10 mouse cellular contexts compared by ENCODE assay signal in genomic region chr4:142209884-142210283, GRCm38 (mm10). TPM values are rescaled to one million over a fixed set of nuclear protein-coding genes. Genes with fewer than 3 reads are reported as not detected.
DNase-seq lines count a peak whose midpoint lies in the region; ATAC-seq lines count a peak whose summit lies in the region.
"Had no signal": no experiment of that assay in that cellular context is flagged by ENCODE, and none has a peak within 500 bp of the region (broad histone marks: within the 10 kb centered on the region; RNA-seq: fewer than 3 reads in every experiment).

No protein-coding gene starts in this region.

- no peak for ATAC-seq in embryonic facial prominence, embryonic 15.5 days (ENCODE audit: insufficient number of reproducible peaks, low FRiP score, low TSS enrichment, low read depth)
- ATAC-seq in limb, embryonic 12.5 days (ENCODE audit: insufficient number of reproducible peaks, insufficient read depth, low FRiP score, low TSS enrichment, low read depth) = no peak
- no peak for ATAC-seq in CD4-positive, CD25-positive, alpha-beta regulatory T cell, adult 4 months
- no peak for ATAC-seq in forebrain, embryonic 13.5 days

- no peak overlapping the region for H3K4me2 ChIP-seq in embryonic facial prominence, embryonic 15.5 days (replicated peaks)
- H3K4me2 ChIP-seq in limb, embryonic 12.5 days = no peak overlapping the region
- H3K4me2 ChIP-seq in forebrain, embryonic 13.5 days = no peak overlapping the region

- H3K9ac ChIP-seq in embryonic facial prominence, embryonic 15.5 days = no peak overlapping the region
- 0 out of 2 replicates have a peak overlapping the region, but pooled peaks have one; percentile 18 for H3K9ac ChIP-seq in limb, embryonic 12.5 days (replicated peaks)
- H3K9ac ChIP-seq in forebrain, embryonic 13.5 days = no peak overlapping the region

- DNase-seq in heart, adult 11 months = peak; percentile 96
- DNase-seq in heart, postnatal 25 days (ENCODE audit: low spot score) = no peak
- peak; percentile 49 for DNase-seq in heart, postnatal 4 days
- no peak for DNase-seq in B cell, adult 2 months

- H3K27ac ChIP-seq in embryonic facial prominence, embryonic 15.5 days (replicated peaks) = 0 out of 2 replicates have a peak overlapping the region, but pooled peaks have one; percentile 11
- peak overlapping the region; percentile 66; the same call in 1 of the 2 replicates for H3K27ac ChIP-seq in limb, embryonic 12.5 days
- H3K27ac ChIP-seq in forebrain, embryonic 13.5 days = no peak overlapping the region

- H3K9me3 ChIP-seq in embryonic facial prominence, embryonic 15.5 days (replicated peaks) = no peaks in the 10 kb centered on the region
- no peaks in the 10 kb centered on the region for H3K9me3 ChIP-seq in limb, embryonic 12.5 days
- no peaks in the 10 kb centered on the region for H3K9me3 ChIP-seq in forebrain, embryonic 13.5 days (replicated peaks)

- no peak overlapping the region for H3K4me3 ChIP-seq in embryonic facial prominence, embryonic 15.5 days (replicated peaks)
- no peak overlapping the region for H3K4me3 ChIP-seq in limb, embryonic 12.5 days (replicated peaks)
- no peak overlapping the region for H3K4me3 ChIP-seq in forebrain, embryonic 13.5 days

- intact Hi-C loops in heart, postnatal 25 days (cut with DNase I) = loop anchor here (2.0 to 5.0 kb wide), 2 partner anchors 15 to 37 kb away; no protein-coding TSS in a partner anchor

- peaks cover 25% of the 10 kb centered on the region for H3K4me1 ChIP-seq in embryonic facial prominence, embryonic 15.5 days
- peaks cover 38% of the 10 kb centered on the region for H3K4me1 ChIP-seq in limb, embryonic 12.5 days (replicated peaks)
- H3K4me1 ChIP-seq in forebrain, embryonic 13.5 days = peaks cover 27% of the 10 kb centered on the region

- no peaks in the 10 kb centered on the region for H3K27me3 ChIP-seq in embryonic facial prominence, embryonic 15.5 days
- H3K27me3 ChIP-seq in limb, embryonic 12.5 days = no peaks in the 10 kb centered on the region
- no peaks in the 10 kb centered on the region for H3K27me3 ChIP-seq in forebrain, embryonic 13.5 days

- 50% methylated on average over 9 of the region's 9 CpGs for WGBS in embryonic facial prominence, embryonic 15.5 days
- WGBS in limb, embryonic 12.5 days = 56% methylated on average over 9 of the region's 9 CpGs
- WGBS in forebrain, embryonic 13.5 days = 76% methylated on average over 9 of the region's 9 CpGs

- H3K36me3 ChIP-seq in embryonic facial prominence, embryonic 15.5 days = no peaks in the 10 kb centered on the region
- peaks cover 12% of the 10 kb centered on the region for H3K36me3 ChIP-seq in limb, embryonic 12.5 days
- peaks cover 14% of the 10 kb centered on the region; the same call in 1 of the 2 replicates for H3K36me3 ChIP-seq in forebrain, embryonic 13.5 days (ENCODE audit: poor library complexity, severe bottlenecking)

RNA-seq across cellular contexts. Expression of gene Kazn, which starts 29.3 kb away (rescaled TPM):
- total RNA-seq in heart, postnatal 25 days (2021) = 1 to 10 TPM; 3.4 to 4.3 TPM
- 16.4 and 17.3 TPM in 2 replicates for polyA plus RNA-seq in embryonic facial prominence, embryonic 15.5 days (2015; fragmentation: Nextera tagmentation; extraction: Ambion mirVana)
- 1 to 10 TPM; 7.5 to 7.7 TPM for total RNA-seq in heart, postnatal 4 days (2021)
- polyA plus RNA-seq in limb, embryonic 12.5 days (2016; fragmentation: Nextera tagmentation; extraction: Ambion mirVana) = 13.7 and 14.2 TPM in 2 replicates
- not detected for polyA plus RNA-seq in CD4-positive, CD25-positive, alpha-beta regulatory T cell, adult 4 months (2017; shearing (Covaris generic))
- polyA plus RNA-seq in forebrain, embryonic 13.5 days (2015; fragmentation: Nextera tagmentation; extraction: Ambion mirVana) = 18.3 and 19.1 TPM in 2 replicates
- total RNA-seq: neutrophil, adult 5-6 weeks had no signal
- polyA plus RNA-seq: C2C12 had no signal

Comparison
In these comparisons a context has a peak if more than half of its experiments do, and no peak if none do; other contexts are left out.
1. DNase-seq: peak in heart, adult 11 months (single experiment) and heart, postnatal 4 days (single experiment); none in heart, postnatal 25 days (single experiment) and B cell, adult 2 months (0 of 2).
2. RNA of gene Kazn, which starts 29.3 kb away (polyA plus RNA-seq): 18.3 to 19.1 TPM in forebrain, embryonic 13.5 days, 16.4 to 17.3 TPM in embryonic facial prominence, embryonic 15.5 days and 13.7 to 14.2 TPM in limb, embryonic 12.5 days; not detected in CD4-positive, CD25-positive, alpha-beta regulatory T cell, adult 4 months; every median in the first group is over 10 times any median in the second.